In the genomic region with DNA sequence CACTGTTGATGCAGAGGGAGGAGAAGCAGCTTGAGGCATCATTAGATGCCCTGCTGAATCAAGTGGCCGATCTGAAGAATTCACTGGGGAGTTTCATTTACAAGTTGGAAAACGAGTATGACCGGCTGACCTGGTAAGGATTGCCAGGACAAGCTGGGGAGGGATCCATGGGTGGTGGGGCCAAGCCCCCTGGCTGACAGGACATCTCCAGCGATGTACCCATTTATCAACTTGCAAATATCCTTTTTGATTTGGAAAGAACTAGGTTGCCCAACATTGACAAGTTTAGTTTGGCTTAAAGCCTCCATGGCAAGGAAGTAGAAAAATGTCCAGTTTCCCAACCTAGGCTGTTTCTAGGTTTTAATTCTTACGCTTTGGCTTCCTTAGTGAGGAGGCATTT, we compare ENCODE assay signal across 16 mouse cellular contexts. TPM values are rescaled to one million over a fixed set of nuclear protein-coding genes. Genes with fewer than 3 reads are reported as not detected.
"Had no signal": no experiment of that assay in that cellular context is flagged by ENCODE, and none has a peak within 500 bp of the region (broad histone marks: within the 10 kb centered on the region; RNA-seq: fewer than 3 reads in every experiment).

No protein-coding gene starts in this region.

- H3K27me3 ChIP-seq: limb, embryonic 15.5 days; midbrain, embryonic 13.5 days; neural tube, embryonic 15.5 days had no signal

- H3K9me3 ChIP-seq: limb, embryonic 15.5 days; midbrain, embryonic 13.5 days; neural tube, embryonic 15.5 days had no signal

- DNase-seq: kidney, adult 11 months; kidney, adult 9 months; kidney, postnatal 36 days; layer of hippocampus, adult 9-11 months; layer of hippocampus, postnatal 36 days; lung, embryonic 14.5 days; lung, postnatal 14 days; thymus, adult 18-20 months; thymus, postnatal 14 days had no signal

- H3K27ac ChIP-seq: kidney, postnatal 0 days; limb, embryonic 15.5 days; macrophage; midbrain, embryonic 13.5 days; neural tube, embryonic 15.5 days had no signal

- ATAC-seq: midbrain, embryonic 13.5 days had no signal

- H3K9ac ChIP-seq: midbrain, embryonic 13.5 days had no signal

RNA-seq across cellular contexts. Expression of a gene that starts 46.4 kb away (rescaled TPM):
- total RNA-seq: layer of hippocampus, adult 18-20 months; layer of hippocampus, postnatal 36 days had no signal
- polyA plus RNA-seq: myocyte had no signal
